Mouse (Mus musculus) embryonic stem cell, embryonic (primary cell): ENCODE measurements around the gene Arap1.

Experiments used
- CTCF ChIA-PET, 4 experiments: fragments of 300-600 bp in 2 of 4; fragments of 350-600 bp in 2 of 4; sonication (Branson Sonifier 250); formaldehyde crosslinking; loops; one replicate each; lab custom pipeline; 2022; ENCODE audit warnings: inconsistent platforms in 2 of 4; lab: Charles Lee
- POLR2A ChIA-PET, 4 experiments: fragments of 300-600 bp in 2 of 4; fragments of 350-600 bp in 2 of 4; sonication (Branson Sonifier 250); formaldehyde crosslinking; loops; one replicate each; lab custom pipeline; 2022; ENCODE audit warnings: antibody characterized with exemption in 4 of 4, inconsistent platforms in 1 of 4; lab: Charles Lee

Gene Arap1

GRCm38 (mm10) chr7:101347767-101348270 lies at the start of gene Arap1:
TSS of gene Arap1 (plus strand) at chr7:101348067.
- POLR2A ChIA-PET, result interaction anchor here (0.6 to 1.5 kb wide), 15 partner anchors 9 to 718 kb away, joined by 3 to 5 read pairs (median 3); partner anchors contain the start of genes Rnf121 (in 1 of the 4), Xndc1 (in 1 of the 4) and Xntrpc (in 1 of the 4)
- CTCF ChIA-PET, result interaction anchor here in 3 of 4 experiments (0.7 to 2.1 kb wide), 8 partner anchors 37 to 379 kb away, joined by 3 to 7 read pairs (median 6); no protein-coding TSS in a partner anchor

GRCm38 (mm10) chr7:101298375-101298774 lies 49.5 kb upstream of the Arap1 start:
- ChIA-PET CTCF (no interaction called here), POLR2A (interaction anchor here in 1 of 4 experiments (1.4 to 4.6 kb wide), 2 partner anchors 10 to 13 kb away, joined by 3 to 19 read pairs; no protein-coding TSS in a partner anchor)

GRCm38 (mm10) chr7:101301361-101301880 lies 46.4 kb upstream of the Arap1 start:
- CTCF ChIA-PET, result interaction anchor here (0.6 to 2.4 kb wide), 29 partner anchors 8 to 438 kb away, joined by 3 to 57 read pairs (median 5); partner anchors contain the start of genes Clpb (in 1 of the 4), P2ry6 (in 1 of the 4) and Relt (in 1 of the 4)
- POLR2A ChIA-PET, result interaction anchor here in 3 of 4 experiments (0.8 to 2.9 kb wide), 26 partner anchors 9 to 438 kb away, joined by 3 to 51 read pairs (median 4); partner anchors contain the start of gene Relt (in 1 of the 3)

GRCm38 (mm10) chr7:101301881-101302456 lies 45.9 kb upstream of the Arap1 start, which contains the start of gene Atg16l2:
TSS of gene Atg16l2 (minus strand) at chr7:101302251.
- ChIA-PET POLR2A (interaction anchor here in 3 of 4 experiments (0.8 to 2.9 kb wide), 27 partner anchors 9 to 766 kb away, joined by 3 to 51 read pairs (median 4); partner anchors contain the start of gene Relt (in 1 of the 3)), CTCF (interaction anchor here (0.5 to 2.4 kb wide), 36 partner anchors 8 to 676 kb away, joined by 3 to 57 read pairs (median 4); partner anchors contain the start of genes Clpb (in 1 of the 4), P2ry6 (in 1 of the 4) and Relt (in 1 of the 4))

- CTCF ChIA-PET, result interaction anchor here (0.6 to 2.4 kb wide), 21 partner anchors 8 to 315 kb away, joined by 3 to 57 read pairs (median 7); no protein-coding TSS in a partner anchor
- POLR2A ChIA-PET, result interaction anchor here (0.7 to 2.9 kb wide), 16 partner anchors 8 to 767 kb away, joined by 3 to 51 read pairs (median 4); partner anchors contain the start of gene Relt (in 1 of the 4)
Observed at GRCm38 (mm10) chr7:101302691-101303090, 45.2 kb upstream of the Arap1 start.

- ChIA-PET POLR2A (interaction anchor here in 2 of 4 experiments (0.6 to 1.1 kb wide), 3 partner anchors 10 to 369 kb away, joined by 3 to 4 read pairs (median 3); no protein-coding TSS in a partner anchor), CTCF (no interaction called here)
Observed at GRCm38 (mm10) chr7:101306841-101307240, 41.0 kb upstream of the Arap1 start.

GRCm38 (mm10) chr7:101309985-101310326 lies 37.9 kb upstream of the Arap1 start:
- POLR2A ChIA-PET, result interaction anchor here in 3 of 4 experiments (1.0 to 3.2 kb wide), 8 partner anchors 8 to 336 kb away, joined by 3 to 51 read pairs (median 8); partner anchors contain the start of gene Atg16l2 (in 2 of the 3)
- CTCF ChIA-PET, result interaction anchor here (0.5 to 3.2 kb wide), 31 partner anchors 8 to 755 kb away, joined by 3 to 57 read pairs (median 7); partner anchors contain the start of genes Atg16l2 (in 3 of the 4), Arap1 (in 2 of the 4), Gm45837 (in 1 of the 4) and Relt (in 1 of the 4)

- POLR2A ChIA-PET, result interaction anchor here (0.6 to 3.2 kb wide), 41 partner anchors 8 to 1306 kb away, joined by 3 to 51 read pairs (median 4); partner anchors contain the start of genes Atg16l2 (in 3 of the 4) and Arhgef17 (in 1 of the 4)
- CTCF ChIA-PET, result interaction anchor here (0.5 to 3.2 kb wide), 94 partner anchors 8 to 1844 kb away, joined by 3 to 57 read pairs (median 5); partner anchors contain the start of genes Atg16l2 (in 4 of the 4), Arap1 (in 3 of the 4), Clpb (in 1 of the 4) and Gm45837 (in 1 of the 4)
Observed at GRCm38 (mm10) chr7:101310327-101311028, 37.4 kb upstream of the Arap1 start.

GRCm38 (mm10) chr7:101311061-101311460 lies 36.8 kb upstream of the Arap1 start:
- ChIA-PET CTCF (interaction anchor here (0.5 to 3.2 kb wide), 83 partner anchors 9 to 1845 kb away, joined by 3 to 57 read pairs (median 6); partner anchors contain the start of genes Atg16l2 (in 4 of the 4), Arap1 (in 2 of the 4), Clpb (in 1 of the 4) and Pde2a (in 1 of the 4)), POLR2A (interaction anchor here (0.6 to 3.2 kb wide), 40 partner anchors 9 to 1307 kb away, joined by 3 to 51 read pairs (median 4); partner anchors contain the start of genes Atg16l2 (in 3 of the 4) and Arhgef17 (in 1 of the 4))

GRCm38 (mm10) chr7:101313033-101313432 lies 34.8 kb upstream of the Arap1 start:
- ChIA-PET POLR2A (no interaction called here), CTCF (interaction anchor here in 2 of 4 experiments (1.2 to 3.2 kb wide), 2 partner anchors 11 kb away, joined by 6 to 57 read pairs; partner anchors contain the start of gene Atg16l2 (in 2 of the 2))

- CTCF ChIA-PET, result interaction anchor here in 1 of 4 experiments (0.6 kb wide), 1 partner anchor 113 kb away, joined by 6 read pairs; no protein-coding TSS in a partner anchor
- POLR2A ChIA-PET, result no interaction called here
Observed at GRCm38 (mm10) chr7:101314396-101314795, 33.5 kb upstream of the Arap1 start.

- POLR2A ChIA-PET, result no interaction called here
- CTCF ChIA-PET, result interaction anchor here in 1 of 4 experiments (2.2 kb wide), 1 partner anchor 97 kb away, joined by 9 read pairs; no protein-coding TSS in a partner anchor
Observed at GRCm38 (mm10) chr7:101315699-101316098, 32.2 kb upstream of the Arap1 start.

- CTCF ChIA-PET, result interaction anchor here in 3 of 4 experiments (0.6 to 2.2 kb wide), 6 partner anchors 28 to 420 kb away, joined by 3 to 9 read pairs (median 4); no protein-coding TSS in a partner anchor
- POLR2A ChIA-PET, result interaction anchor here in 2 of 4 experiments (0.6 to 1.8 kb wide), 2 partner anchors 13 to 395 kb away, joined by 4 to 5 read pairs; no protein-coding TSS in a partner anchor
Observed at GRCm38 (mm10) chr7:101316591-101317001, 31.3 kb upstream of the Arap1 start.

GRCm38 (mm10) chr7:101317014-101317413 lies 30.9 kb upstream of the Arap1 start, which contains the start of gene Stard10:
TSS of gene Stard10 (plus strand) at chr7:101317086.
- CTCF ChIA-PET, result interaction anchor here in 3 of 4 experiments (0.6 to 2.2 kb wide), 4 partner anchors 28 to 96 kb away, joined by 3 to 9 read pairs (median 5); no protein-coding TSS in a partner anchor
- POLR2A ChIA-PET, result interaction anchor here in 1 of 4 experiments (1.8 kb wide), 1 partner anchor 12 kb away, joined by 5 read pairs; no protein-coding TSS in a partner anchor

GRCm38 (mm10) chr7:101318848-101319247 lies 29.0 kb upstream of the Arap1 start:
- ChIA-PET POLR2A (interaction anchor here in 1 of 4 experiments (0.6 kb wide), 1 partner anchor 857 kb away, joined by 3 read pairs; no protein-coding TSS in a partner anchor), CTCF (no interaction called here)

GRCm38 (mm10) chr7:101319796-101320195 lies 28.1 kb upstream of the Arap1 start:
- CTCF ChIA-PET, result interaction anchor here in 3 of 4 experiments (0.7 to 3.5 kb wide), 3 partner anchors 9 to 108 kb away, joined by 3 to 19 read pairs (median 3); no protein-coding TSS in a partner anchor
- POLR2A ChIA-PET, result interaction anchor here in 2 of 4 experiments (0.7 to 3.3 kb wide), 2 partner anchors 9 to 184 kb away, joined by 5 to 19 read pairs; no protein-coding TSS in a partner anchor
